Mouse (Mus musculus) induced T-regulatory cell, adult 2 months (primary cell): ENCODE measurements around the gene AI854703.

ENCODE experiments used
- DNase-seq: peaks from one replicate; pipeline ENCODE4 v3.0.0-alpha.2; 2012; ENCODE audit warnings: low read depth

AI854703 gene

DNA sequence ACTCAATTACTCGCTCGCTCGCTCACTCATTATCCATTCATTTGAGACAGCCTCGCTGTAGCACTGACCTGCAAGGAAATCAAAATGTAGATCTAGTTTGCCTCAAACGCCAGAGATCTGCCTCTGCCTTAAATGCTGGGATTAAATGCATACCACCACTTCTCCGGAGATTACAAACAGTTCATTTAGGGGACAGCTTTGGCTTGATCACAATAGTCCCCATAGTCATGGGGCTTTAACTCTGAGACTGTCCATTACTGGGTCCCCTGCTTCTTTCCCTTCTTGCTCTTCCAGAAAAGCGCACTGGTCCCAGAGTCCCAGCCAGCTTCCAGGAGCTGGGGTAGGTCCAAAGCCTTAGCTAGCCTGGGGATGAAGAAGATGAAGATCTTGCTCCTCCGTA lies at the start of gene AI854703:
Gene AI854703, plus strand, starts transcription at position 301 of the 400 bp plus-strand sequence.
- no peak for DNase-seq

DNA sequence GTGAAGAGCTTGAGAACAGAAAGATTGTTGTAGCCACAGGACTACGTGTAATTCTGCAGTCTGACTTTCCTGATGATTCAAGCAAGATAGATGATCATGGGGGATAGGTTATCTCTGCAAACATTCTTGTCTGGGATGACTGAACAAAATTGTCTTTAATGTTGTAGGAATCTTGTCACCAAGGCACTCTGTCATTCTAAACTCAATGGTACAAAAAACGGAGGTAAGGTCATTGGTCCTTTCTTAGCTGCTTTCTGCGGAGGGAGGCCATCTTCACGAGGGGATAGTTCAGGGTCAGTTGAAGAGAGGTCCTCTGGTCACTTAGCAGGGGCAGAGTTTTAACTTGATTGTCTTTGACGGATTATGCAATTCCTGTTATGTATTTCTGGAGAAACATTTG lies 47.8 kb upstream of the AI854703 start:
- DNase-seq = no peak

DNA sequence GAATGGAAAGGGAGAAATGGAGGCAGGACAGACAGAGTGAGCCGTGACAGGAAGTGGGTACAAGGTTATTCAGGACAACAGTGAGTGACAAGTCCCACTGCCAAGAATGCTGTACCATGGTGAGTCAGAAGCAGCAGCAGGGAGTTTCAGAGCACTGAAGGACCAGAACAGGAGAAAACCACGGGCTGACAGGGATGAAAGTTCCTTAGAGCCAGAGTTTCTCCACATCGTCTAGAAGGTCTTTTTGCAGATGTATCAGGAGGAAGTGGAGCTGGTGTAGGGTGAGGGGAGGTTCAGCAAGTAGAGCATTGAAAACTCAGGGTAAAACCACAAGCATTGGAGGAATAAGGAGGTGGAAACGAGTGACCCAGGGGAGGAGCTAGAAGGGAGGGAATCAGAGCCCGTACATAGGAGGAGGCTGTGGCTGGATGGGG lies 47.3 kb upstream of the AI854703 start:
- peak; percentile 50 for DNase-seq

DNA sequence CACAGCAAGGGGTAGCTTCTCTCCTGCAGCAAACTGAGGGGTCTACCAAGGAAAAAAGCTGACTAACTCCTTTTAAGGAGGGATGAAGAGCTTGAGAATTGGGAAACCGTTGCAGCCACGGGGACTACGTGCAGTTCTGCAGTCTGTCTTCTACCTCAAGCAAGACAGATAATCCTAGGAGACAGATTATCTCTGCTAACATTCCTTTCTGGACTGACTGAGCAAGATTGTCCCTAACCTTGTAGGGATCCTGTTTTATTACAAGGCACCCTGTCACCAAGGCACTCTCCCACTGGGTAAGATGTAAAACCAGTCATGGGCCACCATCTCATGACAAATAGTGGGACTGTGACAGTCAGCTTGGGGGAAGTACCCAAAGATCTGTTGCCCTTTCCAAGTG lies 45.3 kb upstream of the AI854703 start:
- DNase-seq = no peak

DNA sequence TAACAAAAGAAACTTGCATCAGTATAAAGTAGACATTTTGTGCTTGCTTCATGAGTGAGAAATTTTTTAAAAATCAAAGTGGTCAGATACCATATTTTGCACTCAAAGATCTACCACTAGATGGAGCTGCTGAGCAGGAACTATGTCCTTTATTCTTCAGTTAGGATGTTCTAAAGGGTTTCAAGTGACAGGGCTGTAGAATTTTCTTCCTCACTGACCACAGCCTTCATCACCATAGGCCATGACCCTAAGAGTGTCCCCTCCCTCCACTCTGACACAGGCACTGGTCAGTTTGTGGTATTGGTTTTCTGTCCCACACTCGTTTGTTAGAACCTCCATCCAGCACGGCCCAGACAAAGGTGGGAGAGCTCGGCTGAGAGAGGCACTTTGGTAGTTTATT lies 44.5 kb upstream of the AI854703 start:
- peak; percentile 86 for DNase-seq

DNA sequence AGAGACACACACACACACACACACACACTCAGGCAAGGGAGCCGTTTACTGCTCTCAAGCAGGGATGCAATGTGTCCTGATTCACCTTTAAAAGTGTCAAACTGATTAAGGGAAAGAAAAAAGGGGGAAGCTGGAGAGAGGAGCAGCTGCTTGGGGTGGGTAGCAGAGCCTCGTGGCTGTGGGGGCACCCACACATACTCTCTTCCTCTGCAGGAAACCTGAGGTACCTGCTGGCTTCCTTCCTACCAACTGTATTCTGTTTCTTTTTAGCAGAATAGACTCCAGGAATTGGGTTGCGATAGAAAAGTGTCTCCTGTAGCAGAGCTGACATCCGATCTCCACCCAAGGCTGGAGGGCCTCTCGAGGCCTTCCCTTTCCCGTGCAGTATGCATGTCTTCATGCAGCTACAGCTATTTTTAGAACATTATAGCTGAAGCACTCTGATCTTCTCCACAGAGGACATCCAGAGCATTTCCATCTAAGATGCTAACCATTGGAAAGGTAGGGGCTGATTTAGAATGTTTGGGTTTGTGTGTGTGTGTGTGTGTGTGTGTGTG lies 37.3 kb upstream of the AI854703 start, which contains the start of gene Gm45021:
Gene Gm45021, plus strand, starts transcription at position 417 of the 557 bp plus-strand sequence.
- DNase-seq = no peak

DNA sequence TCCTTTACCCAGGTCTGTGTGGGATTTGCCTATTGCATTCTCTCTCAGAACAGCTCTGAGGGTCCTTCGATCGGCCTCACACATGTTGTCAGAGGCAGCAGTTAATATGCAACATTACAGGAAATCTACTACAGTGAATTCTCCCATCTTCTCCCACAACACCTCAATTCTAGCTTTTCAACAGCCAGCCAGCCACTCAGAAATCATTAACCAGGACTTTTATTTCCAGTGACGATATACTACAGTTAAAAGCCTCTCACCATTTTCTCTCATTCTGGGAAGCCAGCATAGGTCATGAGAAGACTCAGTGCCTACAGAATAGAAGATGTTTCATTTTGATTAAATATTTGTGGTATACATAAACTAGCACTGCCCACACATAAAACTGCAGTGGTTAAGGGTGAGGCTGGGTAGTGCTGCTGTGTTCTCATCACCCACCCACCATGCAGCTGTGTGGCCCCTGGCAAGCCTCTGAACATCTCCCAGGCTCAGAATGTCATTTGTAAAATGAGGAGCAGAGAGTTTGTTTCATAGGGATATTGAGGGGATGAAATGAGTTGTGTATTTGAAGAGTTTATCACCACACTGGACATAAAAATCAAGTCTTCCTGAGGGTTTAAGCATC lies 35.2 kb upstream of the AI854703 start:
- DNase-seq = no peak

DNA sequence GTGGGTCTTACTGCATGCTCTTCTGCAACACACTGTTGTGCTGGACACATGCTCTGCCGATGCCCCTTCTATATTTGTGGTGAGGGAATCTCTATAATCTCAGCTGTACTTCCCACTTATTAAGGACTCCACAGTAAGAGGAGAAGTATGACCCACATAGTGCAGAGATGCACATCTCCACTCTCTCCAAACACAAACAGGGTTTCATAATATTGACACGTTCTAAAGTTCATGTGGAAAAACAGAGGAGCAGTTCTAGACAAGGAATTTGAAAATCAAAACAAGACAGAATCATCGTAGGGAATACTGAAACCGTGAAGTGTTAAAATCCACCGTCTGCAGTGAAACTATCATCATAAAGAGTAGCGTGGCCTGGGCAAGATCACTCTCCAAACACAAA lies 34.7 kb upstream of the AI854703 start:
- no peak for DNase-seq

DNA sequence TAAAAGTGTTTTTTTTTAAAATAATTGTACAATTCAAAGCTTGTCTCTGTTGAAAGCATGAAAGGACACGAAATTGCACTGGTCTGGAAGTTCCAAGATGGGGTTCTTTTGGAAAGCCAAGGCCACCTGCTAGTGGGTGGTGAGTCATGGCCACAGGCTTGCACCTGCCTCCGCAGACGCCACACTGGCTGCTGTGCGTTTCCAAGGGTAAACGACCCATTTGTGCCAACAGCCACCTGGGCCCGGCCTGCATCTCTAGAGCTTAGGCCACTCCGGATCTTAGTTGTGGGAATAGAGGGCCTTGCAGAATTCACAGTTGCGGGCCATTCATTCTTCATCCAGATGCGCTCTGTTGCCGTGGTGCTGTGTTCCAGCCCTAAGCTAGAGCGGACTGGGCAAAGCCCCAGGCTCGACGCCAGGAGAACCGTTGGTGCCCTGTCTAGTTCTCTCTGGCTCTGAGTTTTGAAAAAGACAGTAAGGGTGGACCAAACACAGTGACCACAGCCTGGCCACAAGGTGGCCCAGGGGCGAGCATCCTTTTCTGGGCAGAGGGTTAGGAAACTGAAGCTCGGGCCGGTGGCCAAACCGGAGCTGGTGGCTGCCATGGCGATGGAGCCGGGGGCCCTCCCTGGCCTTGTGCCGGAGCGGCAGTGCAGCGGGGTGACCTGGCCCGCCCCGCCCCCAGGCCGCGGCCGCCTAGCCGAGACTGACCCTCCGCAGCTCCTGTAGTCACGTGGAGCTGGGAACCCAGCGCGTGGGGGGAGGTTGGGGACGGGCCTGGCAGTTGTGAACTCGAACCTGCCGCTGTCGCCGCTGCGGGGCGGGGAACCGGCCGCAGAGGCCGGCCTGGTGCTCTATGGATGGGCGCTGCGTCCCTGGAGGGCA lies 33.2 kb upstream of the AI854703 start, which contains the start of the genes Repin1 and Gm44965:
Gene Repin1, plus strand, starts transcription at position 726 of the 885 bp plus-strand sequence.
Gene Gm44965, plus strand, starts transcription at position 784 of the 885 bp plus-strand sequence.
- DNase-seq = peak; percentile 73

DNA sequence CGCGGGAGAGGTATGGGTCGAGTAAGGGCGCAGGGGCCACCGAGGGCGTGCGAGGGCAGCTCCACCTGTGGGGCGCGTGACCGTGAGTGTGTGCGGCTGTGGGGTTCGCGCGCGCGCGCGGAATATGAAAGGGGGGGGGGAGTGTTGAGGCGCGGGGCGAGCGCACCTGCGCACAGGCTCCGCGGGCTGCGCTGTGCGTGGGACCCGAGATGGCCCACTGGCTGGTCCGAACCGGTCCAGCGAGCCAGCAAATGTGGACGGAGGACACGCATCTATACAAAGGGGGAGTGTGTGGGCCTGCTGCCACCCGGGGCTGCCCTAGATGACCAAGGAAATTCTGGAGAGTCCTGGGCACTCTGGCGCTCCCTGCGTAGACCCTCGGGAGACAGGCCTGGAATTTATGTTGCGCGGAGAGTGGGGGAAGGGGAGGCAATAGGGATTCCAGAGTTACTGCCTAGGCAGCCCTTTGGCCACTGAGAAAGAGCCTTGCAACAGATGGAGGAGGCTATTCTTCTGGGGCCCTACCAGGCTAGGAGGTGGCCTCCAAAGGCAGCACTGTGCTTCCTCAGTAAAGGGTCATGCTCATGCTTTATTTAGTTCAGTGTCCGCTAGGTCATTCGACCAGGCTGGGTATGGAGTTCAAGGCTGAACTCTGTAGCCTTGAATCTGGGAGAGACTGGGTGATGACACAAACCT lies 32.4 kb upstream of the AI854703 start:
- DNase-seq = peak; percentile 67

DNA sequence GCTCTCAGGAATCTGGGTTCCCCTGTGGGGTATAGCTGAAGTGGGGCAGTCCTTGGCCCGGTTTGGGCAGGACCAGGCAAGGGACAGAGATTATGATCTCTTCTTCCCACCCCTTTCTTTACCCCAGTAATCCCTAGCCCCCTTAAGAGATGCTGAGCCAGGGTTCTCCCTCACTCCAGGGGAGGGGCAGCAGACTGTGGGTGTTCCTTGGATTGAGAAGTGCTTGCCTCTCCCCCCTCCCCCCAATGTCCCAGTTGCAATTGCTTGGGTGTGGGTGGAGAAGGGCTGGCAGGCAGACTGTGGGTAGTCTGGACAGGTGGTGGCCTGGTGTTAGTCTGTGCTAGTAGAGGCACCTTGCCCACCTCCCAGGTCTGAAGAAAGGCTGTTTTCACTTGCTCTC lies 31.3 kb upstream of the AI854703 start:
- DNase-seq = no peak

DNA sequence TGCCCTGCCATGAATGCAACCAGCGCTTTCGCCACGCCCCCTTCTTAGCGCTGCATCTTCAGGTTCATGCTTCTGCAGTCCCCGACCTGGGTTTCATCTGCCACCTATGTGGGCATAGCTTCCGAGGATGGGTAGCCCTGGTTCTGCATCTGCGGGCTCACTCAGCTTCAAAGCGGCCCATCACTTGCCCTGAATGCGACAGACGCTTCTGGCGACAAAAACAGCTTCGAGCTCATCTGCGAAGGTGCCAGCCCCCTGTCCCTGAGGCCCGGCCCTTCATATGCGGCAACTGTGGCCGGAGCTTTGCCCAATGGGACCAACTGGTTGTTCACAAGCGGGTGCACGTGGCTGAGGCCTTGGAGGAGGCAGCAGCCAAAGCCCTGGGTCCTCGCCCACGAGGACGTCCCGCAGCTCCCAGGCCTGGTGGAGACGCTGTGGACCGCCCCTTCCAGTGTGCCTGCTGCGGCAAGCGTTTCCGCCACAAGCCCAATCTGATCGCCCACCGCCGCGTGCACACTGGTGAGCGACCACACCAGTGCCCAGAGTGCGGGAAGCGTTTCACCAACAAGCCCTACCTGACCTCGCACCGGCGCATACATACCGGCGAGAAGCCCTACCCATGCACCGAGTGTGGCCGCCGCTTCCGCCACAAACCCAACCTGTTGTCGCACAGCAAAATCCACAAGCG lies 29.9 kb upstream of the AI854703 start:
- DNase-seq = no peak

DNA sequence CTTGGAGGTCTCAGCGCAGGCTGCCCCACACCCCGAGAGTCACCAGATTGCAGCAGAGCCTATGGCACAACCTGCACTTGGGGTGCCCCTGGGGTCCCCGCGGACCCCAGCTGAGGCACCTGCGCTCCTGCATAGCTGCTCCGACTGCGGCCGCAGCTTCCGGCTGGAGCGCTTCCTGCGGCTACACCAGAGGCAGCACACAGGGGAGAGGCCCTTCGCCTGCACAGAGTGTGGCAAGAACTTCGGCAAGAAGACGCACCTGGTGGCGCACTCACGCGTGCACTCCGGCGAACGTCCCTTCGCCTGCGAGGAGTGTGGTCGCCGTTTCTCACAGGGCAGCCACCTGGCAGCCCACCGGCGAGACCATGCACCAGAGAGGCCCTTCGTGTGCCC lies 29.3 kb upstream of the AI854703 start:
- no peak for DNase-seq

DNA sequence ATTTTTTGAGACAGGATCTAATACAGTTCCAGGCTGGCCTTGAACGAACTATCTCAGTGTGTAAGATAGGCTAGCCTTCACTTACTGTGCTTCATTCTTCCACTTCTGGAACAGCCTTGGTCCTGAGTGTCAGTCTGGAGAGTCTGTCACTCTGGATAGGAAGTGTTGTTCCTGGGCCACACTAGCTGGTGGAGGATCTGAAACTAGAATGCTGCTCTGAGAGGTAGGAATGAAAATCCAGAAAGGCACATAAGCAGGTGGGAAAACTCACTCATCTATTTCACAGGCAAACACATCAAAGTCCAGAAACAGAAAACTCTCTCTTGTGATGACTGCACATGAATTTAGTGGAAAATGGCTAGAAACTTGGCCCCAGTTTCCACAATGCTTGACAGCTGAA lies 26.0 kb upstream of the AI854703 start:
- DNase-seq = no peak

DNA sequence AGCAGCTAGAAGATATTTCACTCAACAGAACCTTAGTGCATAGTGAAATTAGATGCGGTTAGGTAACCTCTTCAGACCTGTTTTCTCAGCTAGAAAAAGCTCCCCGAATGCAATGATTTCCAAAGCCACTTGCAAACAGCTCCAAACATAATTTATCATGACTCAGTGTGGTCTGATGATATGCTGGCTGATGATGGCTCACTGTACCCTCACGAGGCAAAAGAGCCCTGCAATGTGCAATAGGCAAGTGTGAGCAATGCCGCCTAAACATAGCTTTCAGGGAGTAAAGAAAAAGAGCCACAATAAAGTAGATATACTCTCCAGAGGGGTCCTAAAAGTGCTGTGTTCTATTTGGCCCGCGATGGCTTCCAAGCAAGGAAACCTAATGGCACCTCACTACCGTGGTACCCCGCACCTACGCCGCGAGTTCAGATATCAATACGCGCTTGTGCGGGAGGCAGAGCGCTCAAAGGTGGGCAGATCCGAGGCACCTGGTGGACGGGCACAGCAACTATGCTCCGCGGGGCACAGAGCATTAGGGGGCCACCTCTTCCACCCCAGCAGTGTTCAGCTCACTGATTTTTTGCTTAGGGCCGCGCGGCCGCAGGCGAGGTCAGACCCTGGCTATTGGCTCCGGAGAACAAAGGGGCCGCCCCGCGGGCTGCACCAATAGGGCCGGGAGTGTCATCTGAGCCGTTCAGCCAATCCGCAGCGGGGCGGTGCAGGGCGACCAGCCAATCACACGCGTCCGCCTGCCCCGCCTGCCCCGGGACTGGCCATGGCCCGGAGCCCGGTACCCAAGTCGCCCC lies 25.1 kb upstream of the AI854703 start, which contains the start of gene Zfp775:
Gene Zfp775, plus strand, starts transcription at position 793 of the 809 bp plus-strand sequence.
- peak; percentile 95 for DNase-seq

DNA sequence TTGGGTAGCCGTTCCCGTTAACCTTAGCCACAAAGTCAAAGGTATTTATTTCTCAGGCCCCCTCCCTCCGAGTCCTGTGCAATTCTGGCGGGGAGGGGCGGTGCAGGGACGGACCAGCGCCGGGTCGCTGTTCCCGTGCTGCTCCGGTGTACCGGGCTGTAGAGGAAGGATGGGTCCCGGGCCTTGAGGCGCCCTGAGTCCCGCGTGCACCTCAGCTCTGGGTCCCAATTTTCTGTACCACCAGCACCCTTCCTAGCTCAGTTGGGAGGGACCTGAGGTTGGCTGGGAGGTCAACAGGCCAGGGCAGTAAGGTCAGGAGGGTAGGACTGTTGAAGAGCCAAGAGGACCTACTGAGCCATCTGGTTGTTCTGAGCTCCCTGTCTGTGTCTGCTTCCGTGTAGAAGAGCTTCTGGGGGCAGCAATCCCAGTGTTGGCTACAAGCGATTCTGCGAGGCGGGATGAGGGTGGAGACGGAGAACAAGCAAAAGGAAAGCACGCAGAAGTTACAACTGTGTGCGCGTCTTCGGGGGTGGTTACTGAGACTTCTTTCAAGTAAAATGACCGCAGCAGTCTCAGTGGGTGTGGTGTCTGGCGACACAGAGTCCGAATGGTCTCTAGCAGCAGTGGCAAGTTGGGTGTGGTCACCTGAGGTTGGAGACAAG lies 24.4 kb upstream of the AI854703 start:
- DNase-seq = peak; percentile 66

DNA sequence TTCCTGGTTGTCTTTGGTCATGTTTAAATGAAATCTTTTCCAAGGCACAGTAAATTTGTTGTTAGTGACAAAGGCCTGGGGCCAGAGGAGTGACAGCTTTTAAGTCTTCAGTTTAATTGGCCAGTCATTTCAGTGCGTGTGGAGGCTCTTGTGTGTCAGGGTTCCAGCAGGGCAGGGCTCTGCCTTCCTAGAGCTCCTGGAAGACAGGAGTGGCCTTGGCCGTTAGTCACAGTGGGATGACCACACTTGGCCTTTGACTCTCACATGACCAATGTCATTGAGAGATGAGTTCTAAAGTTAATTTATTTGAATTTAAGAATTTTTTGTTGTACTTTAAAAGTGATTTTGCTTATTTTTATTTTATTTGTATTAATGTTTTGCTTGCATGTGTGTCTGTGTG lies 18.4 kb upstream of the AI854703 start:
- DNase-seq = no peak

DNA sequence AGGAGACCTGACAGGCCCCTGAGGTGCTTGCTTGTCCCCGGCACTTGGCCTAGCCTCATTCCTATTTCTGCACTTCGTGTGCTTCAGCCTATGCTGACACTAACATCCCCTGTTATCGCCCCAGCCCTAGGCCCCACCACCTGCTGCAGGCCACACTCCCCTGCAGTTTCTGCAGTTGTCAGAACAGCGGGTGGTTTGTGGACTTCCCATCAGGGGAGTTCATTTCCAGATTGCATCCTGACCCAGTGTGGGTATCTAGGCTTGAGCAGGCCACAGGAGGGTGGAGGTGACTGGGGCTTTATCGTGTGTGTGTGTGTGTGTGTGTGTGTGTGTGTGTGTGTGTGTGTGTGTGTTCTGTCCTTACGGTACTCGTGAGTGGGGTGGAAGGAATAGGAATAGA lies 17.1 kb upstream of the AI854703 start:
- DNase-seq = no peak

DNA sequence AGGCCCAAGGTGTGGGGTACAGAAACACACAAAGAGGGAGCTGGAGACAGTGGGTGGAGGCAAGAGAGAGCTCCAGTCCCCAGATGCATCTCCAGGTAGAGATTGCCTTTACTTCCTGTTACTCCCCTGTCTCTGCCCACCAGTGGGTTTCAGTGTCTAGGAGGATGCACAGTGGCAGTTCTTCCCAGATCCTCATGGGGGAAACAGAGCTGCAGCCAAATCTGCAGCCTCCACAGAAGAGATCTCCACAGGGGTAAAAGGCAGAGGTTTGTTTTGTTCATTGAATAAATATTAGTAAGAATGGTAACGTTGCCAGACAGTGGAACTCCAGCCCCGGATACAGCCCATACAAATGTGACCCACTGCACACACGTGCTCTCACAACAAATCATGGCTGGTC lies 15.9 kb upstream of the AI854703 start:
- no peak for DNase-seq

DNA sequence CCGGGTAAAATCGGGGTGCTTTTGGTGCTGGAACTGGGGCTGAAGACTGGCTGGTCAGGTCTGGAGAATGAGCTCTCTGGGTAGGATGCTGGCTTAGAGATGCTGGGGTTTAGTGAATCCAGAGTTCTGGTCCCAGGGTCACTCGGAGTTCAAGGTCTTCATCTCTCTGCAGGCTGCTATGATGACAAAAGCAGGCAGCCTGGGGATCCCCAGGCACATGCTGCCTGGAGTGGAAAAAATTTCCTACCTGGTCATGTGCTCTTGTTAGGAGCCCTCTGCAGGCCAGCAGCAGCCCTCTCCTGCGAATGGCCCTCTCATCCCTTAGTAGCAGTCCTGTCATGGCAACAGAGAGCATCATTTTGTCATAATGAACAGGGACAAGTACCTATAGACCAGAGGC lies 13.1 kb upstream of the AI854703 start:
- no peak for DNase-seq
